Mouse (Mus musculus) megakaryocyte-erythroid progenitor cell, adult 5-6 weeks (primary cell): ENCODE data around the gene Nfkbia. TPM values are rescaled to one million over a fixed set of nuclear protein-coding genes. Genes with fewer than 3 reads are reported as not detected.
A peak's percentile ranks its signal among the peaks of the same experiment; 100 is the strongest.

Experiments used
- ATAC-seq: replicated peaks from 2 replicates; pipeline ENCODE4 v1.8.0; 2016; ENCODE audit warnings: mild to moderate bottlenecking, inconsistent platforms; ENCODE audit not compliant: severe bottlenecking, poor library complexity, low FRiP score, low TSS enrichment
- total RNA-seq, 2 experiments: library from RNA; stranded (forward) in 1 of 2; stranded (reverse) in 1 of 2; fragments of 200-1000, 215-1000 nt in 1 of 2; fragments of >200 nt in 1 of 2; fragmentation: Nextera tagmentation in 1 of 2; gene quantifications; 2 replicates each; pipeline ENCODE4 v1.2.3; 2014 to 2017

Gene Nfkbia
- total RNA-seq, 2 experiments from 2014 or later = 13.8 to 81.5 TPM

DNA sequence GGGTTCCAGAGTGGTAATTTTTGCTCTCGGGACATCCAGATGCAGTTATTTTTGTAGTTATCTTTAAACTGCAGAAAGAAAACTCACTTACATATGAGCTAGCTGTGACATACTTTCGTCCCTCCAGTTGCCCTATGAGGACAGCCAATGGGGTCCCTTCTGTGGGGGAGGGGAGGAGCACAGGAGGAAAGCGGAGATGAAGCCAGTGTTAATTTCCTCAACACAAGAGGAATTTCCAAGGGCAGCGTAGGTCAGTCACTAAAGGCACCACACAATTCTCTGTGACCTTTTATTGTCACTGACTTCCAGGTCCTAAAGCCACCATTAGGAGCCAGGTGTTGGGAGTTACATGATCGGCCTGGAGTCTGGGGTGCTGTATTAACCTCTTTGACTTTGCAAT is 22.0 kb downstream of the Nfkbia start:
- ATAC-seq = no peak

DNA sequence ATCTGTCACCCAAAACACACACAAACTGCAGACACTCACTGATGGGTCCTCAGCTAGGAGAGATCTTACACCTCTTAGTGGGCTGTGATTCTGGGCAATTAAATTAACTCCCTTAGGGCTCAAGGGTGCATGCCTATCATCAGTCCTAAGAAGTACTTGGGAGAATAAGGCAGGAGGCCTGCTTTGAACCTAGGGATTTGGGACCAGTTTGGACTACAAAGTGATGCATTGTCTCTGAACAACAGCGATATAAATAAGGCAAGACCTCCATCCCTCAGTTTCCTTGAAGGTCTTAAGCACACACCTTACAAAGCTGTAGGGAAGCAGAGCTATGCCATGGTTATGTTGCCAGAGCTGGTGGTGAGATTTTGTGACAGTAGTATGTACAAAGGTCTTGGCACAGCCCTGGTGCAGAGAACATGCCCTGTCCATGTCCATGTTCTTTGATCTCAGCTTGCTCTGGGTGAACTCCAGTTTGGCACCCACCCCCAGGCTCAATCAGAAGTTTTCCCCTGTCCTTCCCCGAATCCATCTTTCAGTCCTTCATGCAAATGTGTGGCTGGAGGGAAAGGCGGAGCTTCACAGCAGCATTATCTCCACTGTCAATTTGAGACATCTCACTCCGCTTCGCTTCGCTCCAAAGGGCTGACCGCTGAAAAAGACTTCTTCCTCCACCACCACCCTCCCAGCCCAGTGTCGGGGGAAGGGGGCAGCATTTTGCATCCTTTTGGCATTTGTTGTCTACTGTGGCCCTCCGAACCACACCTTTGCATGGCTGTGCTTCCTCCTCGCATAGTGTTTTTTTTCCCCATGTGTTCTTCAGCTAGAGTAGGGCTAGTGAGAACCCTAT is 24.9 kb downstream of the Nfkbia start:
- ATAC-seq = no peak

DNA sequence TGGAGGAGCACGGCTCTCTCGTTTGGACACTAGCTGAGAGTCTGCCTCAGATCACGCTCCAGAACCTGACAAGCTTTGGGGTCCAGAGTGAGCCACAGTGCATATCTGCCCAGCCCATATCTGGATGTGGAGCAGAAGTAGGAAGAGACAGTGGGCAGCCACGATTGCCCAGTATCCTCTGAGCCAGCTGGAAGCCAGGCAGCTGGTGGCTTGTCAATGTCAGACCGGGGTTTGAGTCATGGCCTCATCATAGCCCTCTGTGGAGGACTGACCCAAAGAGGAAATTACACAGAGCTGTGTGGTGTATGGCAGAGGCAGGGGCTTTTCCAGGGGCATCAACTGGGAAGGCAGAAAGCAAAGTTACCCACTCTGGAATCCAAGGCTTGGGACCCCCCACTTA is 25.6 kb downstream of the Nfkbia start:
- no peak for ATAC-seq

DNA sequence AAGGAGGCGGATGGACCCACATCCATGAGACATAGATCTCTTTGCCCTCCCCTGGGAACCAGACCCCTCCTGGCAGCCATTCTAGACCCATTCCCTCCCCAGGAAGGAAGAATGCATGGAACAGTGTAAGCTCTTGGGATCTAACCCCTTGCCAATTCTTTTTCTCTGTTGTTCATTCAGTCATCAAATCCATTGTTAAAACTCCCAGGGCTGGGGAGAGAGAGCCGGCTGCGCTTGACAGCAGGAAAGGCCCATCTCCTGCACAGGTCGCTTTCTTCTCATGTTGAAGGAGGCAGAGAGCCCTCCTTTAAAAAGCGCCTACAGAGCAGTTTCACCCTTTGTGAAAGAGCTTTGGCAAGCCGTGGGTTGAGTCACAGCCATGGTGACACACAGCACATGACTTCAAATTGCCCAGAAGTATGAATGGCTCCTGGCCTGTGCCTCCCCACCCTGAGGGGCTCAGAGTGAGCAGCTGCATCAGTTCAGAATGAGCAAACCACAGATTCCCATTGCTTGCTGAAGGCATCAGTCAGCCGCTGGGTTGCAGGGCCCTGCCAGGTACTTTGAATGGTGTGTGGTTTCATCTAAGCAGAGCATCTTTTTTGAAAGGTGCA is 26.3 kb downstream of the Nfkbia start:
- no peak for ATAC-seq

DNA sequence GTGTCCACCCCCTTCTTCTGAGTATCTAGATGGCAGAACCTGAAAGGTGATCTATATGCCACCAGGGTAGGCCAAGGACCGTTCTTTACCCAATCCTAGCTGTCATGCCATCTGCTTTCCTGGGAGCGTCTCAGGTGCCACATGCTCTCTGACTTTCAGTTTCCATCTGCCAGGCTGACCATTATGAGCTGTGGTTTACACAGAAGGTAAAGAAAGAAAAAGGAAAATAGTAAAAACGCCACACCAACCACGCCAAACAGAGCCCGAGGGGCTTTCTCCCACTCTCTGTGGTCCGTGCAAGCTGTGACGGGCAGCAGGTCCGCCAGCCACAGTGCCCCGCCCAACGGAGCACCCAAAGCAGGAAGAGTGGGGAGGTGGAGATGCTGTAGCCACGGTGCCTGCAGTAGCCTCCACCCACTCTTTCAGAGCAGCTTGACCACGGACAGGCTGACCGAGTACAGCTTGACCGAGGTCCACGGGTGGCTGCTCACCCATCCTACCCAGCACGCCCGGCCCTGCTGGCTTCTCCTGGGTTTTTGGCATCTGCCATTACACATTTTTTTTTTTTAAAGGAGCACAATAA is 27.0 kb downstream of the Nfkbia start:
- peak; percentile 81 for ATAC-seq

DNA sequence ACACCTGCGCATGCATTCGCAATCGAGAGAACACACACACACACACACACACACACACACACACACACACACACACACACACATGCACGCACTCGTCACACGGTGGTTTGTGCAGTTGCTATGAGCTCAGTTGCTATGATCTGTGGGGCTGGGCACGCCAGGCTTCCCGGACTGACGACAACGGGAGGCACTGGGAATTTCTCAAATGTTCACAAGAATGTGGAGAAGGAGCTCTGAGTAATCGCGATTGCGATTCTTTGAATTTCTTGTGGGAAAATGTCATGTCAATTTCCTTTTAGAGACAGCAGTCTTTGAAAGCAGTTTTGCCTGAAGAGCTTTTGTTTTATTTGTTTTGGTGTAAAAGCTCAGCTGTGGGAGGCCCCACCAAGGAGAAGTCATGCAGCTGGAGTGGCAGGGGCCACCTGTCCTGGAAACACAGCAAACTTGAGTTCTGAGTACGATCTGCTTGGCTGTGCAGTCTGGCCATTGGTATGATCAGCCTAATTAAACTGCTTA is 27.5 kb downstream of the Nfkbia start:
- ATAC-seq = no peak

DNA sequence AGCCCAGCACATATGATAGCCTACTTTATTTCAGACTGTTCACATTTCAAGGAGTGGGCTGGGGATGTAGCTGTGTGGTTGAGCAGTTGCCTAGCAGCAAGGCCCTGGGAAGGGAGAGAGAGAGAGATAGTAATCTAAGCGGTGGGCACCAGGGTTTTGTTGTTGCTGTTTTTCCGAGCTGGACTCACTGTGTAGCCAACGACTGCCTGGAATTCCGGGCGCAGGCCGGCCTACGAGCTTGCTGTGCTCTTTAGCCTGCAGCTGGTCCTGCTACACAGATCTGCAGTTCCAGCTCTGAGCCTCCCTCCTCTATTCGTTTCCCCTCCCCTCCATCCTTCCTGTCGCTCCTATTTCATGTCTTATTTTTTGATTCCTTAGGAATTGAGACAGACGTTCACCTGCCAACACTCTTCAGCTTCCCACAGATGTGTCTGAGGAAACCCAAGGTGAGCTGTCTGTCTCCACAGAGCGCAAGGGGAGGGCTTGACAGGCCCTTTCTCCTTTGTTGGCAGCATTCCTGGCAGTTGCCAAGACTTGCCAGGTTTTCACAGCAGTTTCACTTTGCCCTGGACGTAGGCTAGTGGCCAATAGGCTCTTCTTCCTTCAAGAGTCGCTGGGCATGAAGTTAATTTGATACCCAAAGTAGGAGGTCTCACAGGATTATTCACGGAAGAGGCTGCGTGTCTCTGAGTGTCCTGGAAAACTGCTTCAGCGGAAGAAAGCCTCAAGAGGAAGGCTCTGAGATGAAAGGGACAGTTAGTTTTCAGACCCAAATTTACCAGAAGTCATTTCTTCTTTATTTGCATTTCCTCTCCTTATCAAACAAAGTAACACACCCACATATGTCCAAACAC is 28.2 kb downstream of the Nfkbia start:
- 0 out of 2 replicates have a peak, but pooled peaks have one; percentile 30 for ATAC-seq

DNA sequence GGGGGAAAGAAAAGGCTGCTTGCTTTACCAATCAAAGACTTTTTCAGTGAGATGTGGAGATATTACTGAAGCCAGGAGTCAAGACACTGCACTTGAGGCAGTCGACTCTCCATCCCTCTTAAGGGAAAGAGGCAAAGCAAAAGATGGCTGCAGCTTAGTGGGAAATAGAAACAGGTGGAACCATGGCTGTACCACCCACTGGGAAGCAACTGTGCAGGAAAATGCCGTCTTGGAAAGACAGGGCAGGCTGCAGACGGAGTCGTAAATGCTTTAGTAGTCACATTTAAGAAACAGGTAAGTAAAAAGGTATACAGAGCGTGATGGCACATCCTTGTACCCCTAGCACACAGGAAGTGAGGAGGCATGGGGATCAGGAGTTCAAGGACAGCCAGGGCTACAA is 29.4 kb downstream of the Nfkbia start:
- no peak for ATAC-seq

DNA sequence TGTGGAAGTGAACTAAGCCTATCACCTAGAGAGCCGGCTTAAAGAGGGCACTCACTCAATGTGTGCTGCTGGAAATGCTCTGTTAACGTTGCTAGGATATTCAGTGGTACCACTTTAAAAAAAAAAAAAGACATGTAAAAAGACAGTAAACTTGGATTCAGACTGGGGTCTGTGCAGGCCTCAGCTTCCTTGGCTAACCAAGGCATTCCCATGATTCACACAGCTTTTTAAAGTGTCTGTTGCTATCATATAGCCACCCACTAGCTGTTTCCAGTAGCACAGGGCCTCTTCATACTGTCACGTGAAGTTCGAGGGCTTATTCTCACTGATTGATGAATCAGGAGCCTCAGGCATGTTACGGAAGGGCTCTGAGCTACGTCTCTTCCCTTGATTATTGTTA is 30.0 kb downstream of the Nfkbia start:
- ATAC-seq = no peak

DNA sequence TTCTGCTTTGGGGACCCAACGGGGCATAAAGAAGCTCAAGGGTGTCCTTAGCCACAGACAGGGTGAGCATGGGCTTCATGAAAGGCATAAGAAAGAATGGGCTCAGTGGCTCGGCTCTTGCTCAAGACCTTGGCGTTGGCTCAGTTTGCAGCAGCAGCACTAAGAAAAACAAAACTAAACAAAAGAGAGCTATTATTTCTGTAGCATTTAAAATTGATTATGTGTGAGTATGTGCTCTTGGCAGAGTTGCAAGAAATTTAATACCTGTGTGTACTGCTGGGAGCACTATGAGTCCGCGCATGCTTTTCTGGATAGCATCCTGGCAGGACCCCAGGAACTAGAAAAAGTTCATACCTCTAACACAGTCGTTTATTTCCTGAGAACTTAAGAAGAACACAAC is 30.7 kb downstream of the Nfkbia start:
- ATAC-seq = no peak

DNA sequence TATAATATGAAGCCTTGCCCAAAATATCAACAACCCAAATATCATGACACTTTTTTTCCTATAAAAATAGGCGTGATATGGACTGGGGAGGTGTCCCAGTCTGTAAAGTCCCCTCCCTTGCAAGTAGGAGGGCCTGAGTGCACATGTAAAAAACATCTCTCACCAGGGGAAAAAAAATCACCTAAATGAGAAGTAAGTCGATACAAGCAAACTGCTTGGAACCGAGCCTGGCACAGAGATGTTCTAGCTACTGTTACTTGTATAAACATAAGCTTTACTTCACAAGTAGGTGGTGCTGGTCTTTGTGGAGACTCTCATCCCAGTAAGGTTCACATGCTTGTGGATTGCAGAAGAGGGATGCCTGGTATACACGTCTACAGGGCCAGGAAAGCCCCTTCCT is 31.5 kb downstream of the Nfkbia start:
- no peak for ATAC-seq

DNA sequence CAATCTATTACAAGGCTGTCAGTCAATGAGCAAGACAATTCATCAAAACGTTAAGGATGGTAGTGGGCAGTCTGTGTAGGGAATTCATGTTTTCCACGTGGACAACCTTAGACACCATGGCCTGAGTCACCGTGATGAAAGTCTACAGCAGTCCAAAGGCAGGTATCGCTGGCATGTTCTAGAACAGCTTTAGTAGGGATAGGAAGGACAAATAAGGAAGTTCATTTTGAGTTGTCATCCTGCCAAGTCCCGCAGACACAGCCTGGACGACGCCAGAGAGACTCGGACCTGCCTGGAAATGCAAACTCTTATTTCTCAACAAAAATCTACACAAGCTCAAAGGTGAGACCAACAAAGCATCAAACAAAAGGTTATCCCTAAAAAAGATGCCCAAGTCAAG is 32.7 kb downstream of the Nfkbia start:
- no peak for ATAC-seq

DNA sequence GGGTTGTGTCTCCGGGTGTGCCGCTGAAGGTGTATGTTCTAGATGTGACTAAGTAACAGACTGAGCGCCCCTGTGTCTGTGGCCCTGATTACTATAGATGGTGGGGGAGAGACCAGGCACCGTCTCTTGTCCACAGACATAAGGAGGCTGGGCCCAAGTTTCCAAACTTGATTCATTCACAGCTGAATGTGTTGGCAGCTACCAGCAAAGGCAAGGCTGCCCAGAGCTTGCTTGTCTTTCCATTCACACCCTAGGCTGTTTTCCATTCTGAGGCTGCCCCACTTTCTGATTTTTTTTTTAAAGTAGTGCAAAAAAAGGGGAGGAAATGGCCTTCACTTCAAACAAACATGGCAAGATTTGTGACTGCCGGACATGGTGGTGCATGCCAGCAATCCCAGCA is 35.6 kb downstream of the Nfkbia start:
- ATAC-seq = no peak

DNA sequence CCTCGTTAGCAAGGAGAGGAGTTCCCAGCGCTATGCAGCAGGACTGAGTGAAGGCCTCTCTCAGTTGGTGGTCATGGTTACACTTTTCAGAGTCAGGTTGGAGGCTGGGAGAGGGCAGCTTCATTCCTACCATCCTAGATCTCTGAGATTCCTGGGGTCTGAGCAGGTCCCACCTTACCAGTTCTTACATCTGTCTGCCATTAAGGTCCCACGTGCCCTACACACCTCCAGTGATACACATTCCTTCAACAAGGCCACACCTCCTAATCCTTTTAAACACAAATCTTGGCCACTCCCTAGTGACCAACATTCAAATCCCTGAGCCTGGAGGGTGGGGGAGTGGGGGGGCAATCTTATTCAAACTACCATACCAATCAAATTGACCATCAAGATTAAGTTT is 36.3 kb downstream of the Nfkbia start:
- no peak for ATAC-seq

DNA sequence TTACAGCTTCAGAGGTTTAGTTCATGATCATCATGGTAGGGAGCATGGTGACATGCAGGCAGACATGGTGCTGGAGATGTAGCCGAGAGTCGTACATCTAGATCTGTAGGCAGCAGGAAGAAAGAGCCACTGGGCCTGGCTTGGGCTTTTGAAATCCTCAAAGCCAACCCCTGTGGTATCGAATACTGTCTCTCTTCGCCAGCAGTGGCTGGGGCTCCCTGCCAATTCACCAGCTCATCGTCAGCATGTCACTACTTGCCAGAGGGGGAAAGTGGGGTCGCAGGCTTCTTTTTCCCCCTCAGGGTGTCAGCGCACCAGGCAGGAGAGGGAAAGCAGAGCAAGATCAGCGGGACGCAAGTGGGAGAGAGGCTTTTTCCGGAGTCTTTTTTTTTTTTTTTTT is 37.2 kb downstream of the Nfkbia start:
- ATAC-seq = no peak

DNA sequence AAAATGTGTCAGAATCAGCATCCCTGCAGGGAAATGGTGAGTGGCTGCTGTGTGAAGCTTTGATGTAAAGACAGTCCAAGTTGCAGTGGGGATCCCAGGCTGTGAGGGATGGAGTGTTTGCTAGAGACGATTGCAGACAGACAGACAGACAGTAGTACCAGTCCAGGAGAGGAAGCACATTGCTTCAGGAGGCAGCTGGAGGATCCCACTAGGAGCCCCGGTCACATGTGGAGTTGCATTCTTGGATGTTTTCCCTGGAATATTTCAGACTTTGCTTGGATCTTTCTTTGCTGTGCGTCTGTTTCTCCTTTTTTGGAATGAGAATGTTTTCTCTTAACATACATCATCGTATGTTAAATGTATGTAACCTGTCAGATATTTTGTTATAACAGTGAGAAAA is 38.5 kb downstream of the Nfkbia start:
- no peak for ATAC-seq

DNA sequence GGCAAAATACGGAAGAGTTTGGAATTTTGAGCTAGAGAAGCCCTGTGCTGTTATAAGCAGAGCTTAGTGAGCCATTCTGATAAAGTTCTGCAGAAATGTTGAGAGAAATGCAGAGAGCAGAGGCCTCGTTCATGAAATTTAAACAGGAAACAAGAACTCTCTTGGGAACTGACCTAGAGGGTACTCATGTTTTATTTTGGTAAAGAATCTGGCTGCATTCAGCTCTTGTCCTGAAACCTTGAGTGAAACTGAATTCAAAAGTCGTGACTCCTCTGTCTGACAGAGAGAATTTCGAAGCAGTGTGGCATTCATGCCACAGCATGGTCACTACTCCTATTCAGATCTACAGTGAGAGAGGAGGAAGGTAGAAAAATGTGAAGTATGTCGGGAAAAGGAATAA is 39.6 kb downstream of the Nfkbia start:
- ATAC-seq = no peak

DNA sequence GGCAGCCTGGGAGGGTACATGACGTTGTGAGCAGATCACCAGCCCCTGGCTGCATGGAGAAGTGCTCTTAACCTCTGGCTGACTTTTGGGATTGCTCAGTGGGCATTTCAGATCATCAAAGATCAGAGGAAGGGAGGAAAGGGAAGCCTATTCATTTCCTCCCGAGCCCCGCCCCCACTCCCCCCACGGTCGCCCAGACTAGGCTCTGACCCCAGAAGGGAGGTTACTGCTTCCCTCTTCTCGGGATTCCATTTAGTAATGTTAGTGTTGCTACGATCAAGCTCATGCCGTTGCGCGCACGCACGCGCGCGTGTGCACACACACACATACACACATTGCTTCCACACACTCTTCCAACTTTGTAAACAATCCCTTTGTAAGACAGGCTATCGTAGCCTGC is 42.0 kb downstream of the Nfkbia start:
- ATAC-seq = no peak

DNA sequence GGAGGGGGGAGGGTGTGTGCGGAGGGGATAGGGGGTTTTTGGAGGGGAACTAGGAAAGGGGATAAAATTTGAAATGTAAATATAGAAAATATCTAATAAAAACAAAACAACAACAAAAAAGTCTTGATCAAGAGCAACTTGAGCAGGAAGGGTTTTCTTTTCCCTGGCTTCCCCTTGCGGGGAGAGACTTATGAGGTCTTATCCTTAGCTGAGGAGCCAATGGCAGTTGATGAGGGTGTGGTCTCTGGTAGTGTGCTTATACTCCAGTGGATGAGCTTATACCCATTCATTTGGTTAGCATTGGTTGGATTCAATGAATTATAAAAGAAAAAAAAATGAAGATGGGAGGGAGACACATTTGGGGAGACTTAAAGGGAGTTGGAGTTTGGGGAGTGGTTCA is 43.4 kb downstream of the Nfkbia start:
- ATAC-seq = no peak; the same call in 1 of the 2 replicates

DNA sequence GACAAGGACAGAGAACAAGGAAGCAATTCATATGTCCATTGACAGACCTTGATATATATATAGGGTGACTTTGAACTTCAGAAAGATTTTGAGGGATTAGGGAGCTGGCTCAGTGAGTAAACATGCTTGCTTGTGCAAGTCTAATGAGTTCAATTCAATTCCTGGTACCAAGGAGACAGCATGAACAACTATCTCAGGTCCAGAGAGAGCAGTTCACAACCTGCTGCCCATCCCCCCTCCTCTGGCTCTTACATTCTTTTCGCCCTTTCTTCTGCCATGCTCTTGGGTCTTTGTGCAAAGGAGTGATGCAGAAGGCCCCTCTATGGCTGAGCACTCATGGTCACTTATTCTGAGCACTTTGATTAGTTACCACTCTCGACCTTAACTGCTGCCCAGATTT is 44.0 kb downstream of the Nfkbia start:
- ATAC-seq = no peak
